Mouse (Mus musculus): Measurements from ENCODE around the gene Kcnj10. TPM values are rescaled to one million over a fixed set of nuclear protein-coding genes. Genes with fewer than 3 reads are reported as not detected.
A peak's percentile ranks its signal among the peaks of the same experiment; 100 is the strongest.

Gene Kcnj10
- under 1 TPM; 0.08 to 0.13 TPM for total RNA-seq (2021)
- long read RNA-seq, experiment 1 = 0 reads
- long read RNA-seq, experiment 2 = 0 reads

DNA sequence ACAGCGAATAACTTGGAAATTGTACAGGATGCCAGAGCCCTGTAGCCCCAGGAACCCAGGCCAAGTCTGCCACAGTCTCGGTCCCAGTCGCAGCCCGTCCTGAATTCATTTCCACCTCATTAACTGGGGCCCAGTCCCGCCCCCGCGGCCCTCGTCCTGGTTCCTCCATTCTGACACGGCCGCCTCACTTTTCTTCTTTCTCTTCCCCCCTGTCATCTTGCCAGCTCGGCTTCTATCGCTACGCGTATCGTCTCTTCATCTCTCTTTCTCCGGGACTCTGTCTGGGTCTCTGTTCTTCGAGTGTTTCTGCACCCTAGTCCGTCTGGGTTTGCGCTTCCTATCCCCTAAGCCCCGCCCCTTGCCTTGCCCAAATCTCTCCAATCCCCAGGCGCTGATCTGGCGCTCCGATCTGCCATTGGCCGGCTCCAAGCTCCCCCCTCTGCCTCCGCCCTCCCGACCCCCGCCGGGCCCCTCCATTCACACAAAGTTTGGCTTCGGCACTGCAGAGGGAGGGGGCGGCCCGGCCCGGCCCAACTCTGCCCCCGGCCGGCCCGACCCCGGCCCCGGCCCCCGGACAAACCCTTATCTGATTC lies at the start of gene Kcnj10:
Gene Kcnj10, plus strand, starts transcription at position 482 of the 593 bp plus-strand sequence.
- peak; percentile 62 for DNase-seq

- no peak for DNase-seq
Measured at GRCm38 (mm10) chr1:172292880-172293279, 48.1 kb upstream of the Kcnj10 start.

DNA sequence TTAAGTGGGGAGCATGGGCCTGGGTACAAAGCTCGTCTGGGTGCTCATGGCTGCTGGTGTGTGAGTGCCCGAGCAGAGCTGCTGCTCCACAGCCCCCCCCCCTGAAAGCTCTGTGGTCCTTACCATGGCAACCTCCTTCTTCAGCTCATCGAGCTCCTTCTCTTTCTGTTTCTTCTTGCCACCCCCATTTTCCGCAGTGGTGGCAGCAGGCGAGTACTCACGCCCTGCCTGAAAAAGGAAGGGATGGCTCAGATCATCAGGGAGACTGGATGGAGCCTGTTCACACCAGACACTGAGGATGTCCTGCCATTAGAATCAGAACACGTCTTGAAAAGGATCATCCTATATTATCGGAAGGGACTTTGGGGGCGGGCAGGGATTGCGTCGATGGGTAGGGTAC lies 47.6 kb upstream of the Kcnj10 start:
- no peak for DNase-seq

GRCm38 (mm10) chr1:172295751-172296197 lies 45.2 kb upstream of the Kcnj10 start:
- DNase-seq = peak; percentile 55

GRCm38 (mm10) chr1:172296816-172297510 lies 44.0 kb upstream of the Kcnj10 start:
- peak; percentile 81 for DNase-seq

- DNase-seq = peak; percentile 86
Measured at GRCm38 (mm10) chr1:172297611-172298537, 43.1 kb upstream of the Kcnj10 start, which contains the start of gene Atp1a2. TSS of gene Atp1a2 (minus strand) at chr1:172298064.

DNA sequence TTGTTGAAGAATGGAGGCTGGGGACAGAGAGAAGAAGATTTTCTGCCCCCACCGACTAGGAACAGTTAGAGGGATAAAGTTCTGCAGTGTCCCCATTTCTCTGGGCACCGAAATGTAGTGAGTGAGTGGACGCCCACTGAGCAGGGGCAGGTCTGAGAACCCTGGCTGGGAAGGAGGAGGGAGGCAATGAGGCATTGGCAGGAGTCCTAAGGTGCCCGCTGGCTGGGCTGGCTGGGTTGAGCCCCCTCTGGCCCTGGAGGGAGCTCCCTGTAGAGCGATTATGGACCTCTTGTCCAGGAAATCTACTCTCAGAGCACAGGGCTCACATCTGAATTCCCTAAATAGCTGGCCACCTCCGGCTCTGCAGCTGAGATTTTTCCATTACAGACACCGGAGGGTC lies 41.5 kb upstream of the Kcnj10 start:
- no peak for DNase-seq

GRCm38 (mm10) chr1:172300247-172300646 lies 40.8 kb upstream of the Kcnj10 start:
- peak; percentile 77 for DNase-seq

DNA sequence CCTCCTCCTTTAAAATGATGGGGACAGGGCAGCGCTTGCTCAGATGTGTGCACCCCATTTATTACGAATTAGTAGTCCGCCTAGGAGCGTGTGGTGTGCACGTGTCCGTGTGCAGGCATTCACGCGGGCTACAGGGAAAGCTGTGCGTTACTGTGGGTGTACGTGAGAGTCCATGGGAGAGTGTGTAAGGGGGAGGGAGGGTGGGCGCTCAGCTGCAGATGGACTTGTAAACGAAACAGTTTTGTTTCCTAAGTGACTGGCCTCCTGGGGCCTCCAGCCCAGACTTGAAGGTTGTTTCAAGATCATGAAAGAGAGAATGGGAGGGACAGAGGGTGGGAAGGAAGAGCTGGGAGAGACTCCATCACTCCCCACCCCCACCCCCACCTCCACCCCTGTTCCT lies 39.8 kb upstream of the Kcnj10 start:
- DNase-seq = no peak

GRCm38 (mm10) chr1:172302311-172302710 lies 38.7 kb upstream of the Kcnj10 start:
- DNase-seq = peak; percentile 62

GRCm38 (mm10) chr1:172302851-172303250 lies 38.2 kb upstream of the Kcnj10 start:
- no peak for DNase-seq

- no peak for DNase-seq
Measured at GRCm38 (mm10) chr1:172304443-172304842, 36.6 kb upstream of the Kcnj10 start.

DNA sequence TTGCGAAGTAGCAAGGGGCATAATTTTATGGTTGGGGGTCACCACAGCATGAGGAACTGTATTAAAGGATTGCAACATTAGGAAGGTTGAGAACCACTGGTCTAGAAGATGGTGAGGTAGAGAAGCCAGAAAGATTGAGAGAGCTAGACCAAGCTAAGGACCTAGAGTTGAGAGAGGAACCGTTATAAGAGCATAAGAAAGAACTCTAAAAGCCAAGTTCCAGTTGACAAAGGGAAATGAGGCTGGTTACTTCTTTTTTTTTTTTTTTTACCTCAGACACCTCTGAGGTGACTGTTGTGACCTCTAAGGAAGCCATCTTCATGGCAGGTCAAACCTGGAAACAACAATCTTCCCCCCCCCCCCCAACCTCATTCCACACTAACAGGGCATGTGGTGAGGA lies 35.9 kb upstream of the Kcnj10 start:
- no peak for DNase-seq

DNA sequence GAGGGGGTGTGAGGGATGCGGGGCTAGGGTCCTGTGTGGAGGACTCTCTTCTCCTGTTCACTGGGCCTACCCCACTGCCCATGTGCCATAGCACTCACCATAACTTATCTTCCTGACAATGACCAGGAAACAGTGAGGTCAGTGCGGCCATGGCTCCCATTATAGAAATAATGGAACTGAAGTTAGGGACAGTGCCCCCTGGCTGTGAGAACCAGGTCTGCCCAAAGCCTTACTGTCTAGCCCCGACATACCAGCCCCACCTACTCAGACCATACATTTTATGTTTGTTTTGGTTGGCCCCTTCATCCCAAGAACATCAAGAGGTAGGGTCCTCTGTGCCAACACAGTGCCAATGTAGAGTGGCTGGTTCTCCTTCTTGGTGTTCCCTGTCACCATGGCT lies 35.4 kb upstream of the Kcnj10 start:
- no peak for DNase-seq

DNA sequence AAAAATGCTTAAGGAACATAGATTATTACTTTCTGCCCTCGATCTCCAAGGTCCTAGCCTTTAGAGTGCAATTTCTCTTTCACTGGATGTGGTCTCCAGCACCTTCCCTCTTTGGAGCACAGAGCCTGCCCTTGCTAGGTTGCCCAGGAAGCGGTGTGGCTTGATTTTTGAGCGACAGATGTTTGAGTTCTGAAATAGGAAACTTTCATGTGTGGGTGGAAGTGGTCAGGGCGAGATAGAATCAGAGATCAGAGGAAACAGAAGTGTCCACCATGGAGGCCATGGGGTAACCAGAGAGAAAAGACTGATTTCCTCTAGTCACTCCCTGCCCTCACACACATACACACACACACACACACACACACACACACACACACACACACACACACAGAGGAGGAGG lies 34.8 kb upstream of the Kcnj10 start:
- DNase-seq = no peak

DNA sequence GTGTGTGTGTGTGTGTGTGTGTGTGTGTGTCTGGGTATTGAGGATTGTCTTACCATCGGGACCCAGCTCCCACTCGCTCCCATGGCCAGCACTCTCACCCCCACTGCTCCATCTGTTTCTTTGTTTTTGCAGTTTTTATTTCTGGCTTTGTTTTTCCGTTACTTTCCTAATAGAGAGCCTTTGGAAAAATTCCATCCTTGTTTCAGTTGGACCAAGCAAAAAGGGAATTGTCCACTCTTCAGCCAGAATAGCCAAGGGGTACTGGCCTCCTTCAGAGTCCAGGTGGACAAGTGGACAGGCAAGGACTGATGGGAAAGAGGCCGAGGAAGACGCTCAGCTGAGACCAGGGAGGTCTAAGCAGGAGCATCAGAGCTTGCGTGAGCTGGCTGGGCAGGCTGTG lies 34.1 kb upstream of the Kcnj10 start:
- DNase-seq = no peak

DNA sequence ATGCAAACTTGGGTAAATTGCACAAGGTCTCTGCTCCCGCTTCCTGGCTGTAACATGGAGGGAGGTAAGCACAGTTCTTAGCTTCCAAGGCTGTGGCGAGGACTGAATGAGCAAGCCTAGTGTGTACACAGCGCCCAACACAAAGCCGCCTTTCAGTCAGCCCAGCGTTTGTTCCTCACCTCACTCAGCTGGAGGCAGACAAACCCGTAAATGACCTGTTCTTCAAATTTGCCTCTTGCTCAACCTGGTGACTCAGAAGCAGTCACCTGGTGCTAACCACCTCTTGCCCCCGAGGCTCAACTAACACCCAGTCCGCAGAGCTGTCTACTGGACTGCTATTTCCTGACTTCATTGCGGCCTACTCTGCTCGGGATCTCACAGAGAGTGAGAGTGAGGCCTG lies 33.1 kb upstream of the Kcnj10 start:
- no peak for DNase-seq

- DNase-seq = no peak
Measured at GRCm38 (mm10) chr1:172308409-172308808, 32.6 kb upstream of the Kcnj10 start.

DNA sequence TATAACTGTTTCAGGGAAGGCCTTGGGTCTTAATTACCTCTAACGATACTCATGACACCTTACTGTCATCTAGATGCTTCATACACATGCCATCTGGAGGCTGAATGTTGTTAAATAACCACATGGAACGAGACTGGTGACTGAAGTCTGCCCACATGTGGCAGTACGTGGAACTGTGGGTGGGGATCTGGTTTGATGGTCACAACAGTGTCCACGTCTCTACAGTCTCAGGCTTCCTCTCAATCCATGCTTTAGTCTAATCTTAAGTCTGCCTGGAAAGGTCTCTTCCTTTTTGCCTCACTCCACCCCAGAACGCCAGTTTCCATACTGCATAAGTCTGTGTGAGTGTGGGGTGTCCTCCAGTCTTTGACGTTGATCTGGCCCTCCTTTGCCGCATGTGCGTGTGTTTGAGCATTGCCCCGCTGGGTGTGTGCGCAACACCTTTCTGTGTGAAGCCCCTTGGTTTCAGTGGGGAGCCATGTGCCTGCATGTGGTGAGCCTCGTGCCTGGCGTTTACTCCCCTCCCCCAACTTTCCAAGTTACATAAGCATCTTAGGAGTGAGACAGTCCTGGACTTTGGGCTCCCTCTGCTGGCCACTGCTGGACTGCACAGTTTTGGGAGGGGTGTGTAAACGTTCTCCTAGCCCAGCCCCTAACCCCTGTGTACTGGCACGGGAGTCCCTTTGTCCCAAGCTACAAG lies 31.2 kb upstream of the Kcnj10 start:
- DNase-seq = peak; percentile 83

DNA sequence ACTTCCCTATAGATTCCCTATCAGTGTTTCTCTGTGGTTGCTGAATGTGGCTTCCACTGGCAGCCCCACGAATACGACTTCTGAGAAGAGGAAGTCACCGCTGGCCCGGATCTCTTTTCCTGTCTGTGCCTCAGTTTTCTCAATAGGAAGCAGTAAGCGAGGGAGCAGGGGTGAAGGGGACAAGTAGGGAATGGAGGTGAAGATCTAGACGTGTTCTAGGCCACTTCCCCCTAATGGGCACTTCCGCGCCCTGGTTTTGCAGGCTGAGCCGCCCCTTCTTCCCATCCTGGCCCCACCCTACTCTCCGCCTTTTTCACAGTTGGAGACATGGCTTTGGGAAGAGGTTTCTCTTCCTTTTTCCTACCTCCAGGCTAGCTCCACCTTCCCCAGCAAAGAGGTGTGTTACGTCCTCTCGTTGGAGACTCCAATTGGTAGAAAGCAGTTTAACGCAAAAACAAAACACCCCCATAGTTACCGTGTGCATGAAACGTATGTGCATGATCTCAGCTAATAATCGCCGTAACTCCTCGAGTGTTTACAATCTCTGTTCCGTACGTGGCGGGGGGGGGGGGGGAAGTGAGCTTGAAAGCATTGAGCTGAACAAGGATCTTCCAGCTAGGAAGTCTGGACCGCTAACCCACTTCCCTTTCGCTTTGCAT lies 29.6 kb upstream of the Kcnj10 start:
- DNase-seq = peak; percentile 66
